Mouse (Mus musculus) heart, embryonic 12.5 days (tissue): ENCODE measurements at regions not wholly inside any gene's neighbourhood (a gene's known extent, or its start where the extent isn't known, plus 50 kb on each side); places are given as distances from the start of the nearest gene placed in this dataset.

Source experiments
- ATAC-seq: fragments of 200-750 bp; cut with Nextera tagmentation; 2 replicates; pipeline ENCODE4 v1.8.0; 2017; ENCODE audit warnings: moderate TSS enrichment, moderate library complexity; ENCODE audit not compliant: insufficient number of reproducible peaks, low FRiP score
- H3K27ac ChIP-seq: fragments of 300-500 bp; sonication (generic); 2 replicates; pipeline ENCODE4 v1.5.1; 2016; ENCODE audit warnings: mild to moderate bottlenecking, moderate library complexity; ENCODE audit not compliant: poor library complexity, severe bottlenecking
- H3K27me3 ChIP-seq: fragments of 300-500 bp; sonication (generic); replicated peaks from 2 replicates; pipeline ENCODE4 v1.6.1; 2016; ENCODE audit warnings: mild to moderate bottlenecking, moderate library complexity
- H3K36me3 ChIP-seq: fragments of 300-500 bp; sonication (generic); 2 replicates; pipeline ENCODE4 v1.6.1; 2016; ENCODE audit warnings: mild to moderate bottlenecking, moderate library complexity
- H3K4me1 ChIP-seq: fragments of 300-500 bp; sonication (generic); replicated peaks from 2 replicates; pipeline ENCODE4 v1.6.1; 2016; ENCODE audit warnings: mild to moderate bottlenecking
- H3K4me2 ChIP-seq: fragments of 300-500 bp; sonication (generic); 2 replicates; pipeline ENCODE4 v1.6.1; 2016; ENCODE audit warnings: mild to moderate bottlenecking, moderate library complexity
- H3K4me3 ChIP-seq: fragments of 300-500 bp; sonication (generic); 2 replicates; pipeline ENCODE4 v1.5.1; 2016; ENCODE audit warnings: mild to moderate bottlenecking
- H3K9ac ChIP-seq: fragments of 300-500 bp; sonication (generic); 2 replicates; pipeline ENCODE4 v1.6.1; 2016; ENCODE audit warnings: mild to moderate bottlenecking, moderate library complexity
- H3K9me3 ChIP-seq: fragments of 300-500 bp; sonication (generic); replicated peaks from 2 replicates; pipeline ENCODE4 v1.6.1; 2016; ENCODE audit warnings: mild to moderate bottlenecking, moderate library complexity
- WGBS: fragments of 180-500 bp; shearing (Covaris S2); methylation state at CpG from one replicate; pipeline ENCODE4 v1.1.7; 2016; 5-methylcytosine and 5-hydroxymethylcytosine counted together

- H3K4me3 ChIP-seq: no peak overlapping the region
- WGBS: 55% methylated on average over 4 of the region's 4 CpGs
- no peaks in the 10 kb centered on the region for H3K36me3 ChIP-seq
- no peaks in the 10 kb centered on the region for H3K4me1 ChIP-seq
- no peak for ATAC-seq
- no peaks in the 10 kb centered on the region for H3K9me3 ChIP-seq
- no peak overlapping the region for H3K9ac ChIP-seq
- H3K27me3 ChIP-seq: no peaks in the 10 kb centered on the region
- no peak overlapping the region for H3K4me2 ChIP-seq
- no peak overlapping the region for H3K27ac ChIP-seq
Observed at GRCm38 (mm10) chr14:109985026-109985425, 769.9 kb downstream of the Slitrk6 start.

GRCm38 (mm10) chr14:109958008-109958407, 796.9 kb downstream of the Slitrk6 start:
- ATAC-seq: no peak
- Histone ChIP-seq H3K27me3 (no peaks in the 10 kb centered on the region), H3K4me2 (no peak overlapping the region)

GRCm38 (mm10) chr14:109941944-109942343, 813.0 kb downstream of the Slitrk6 start:
- H3K9ac ChIP-seq: no peak overlapping the region
- H3K4me3 ChIP-seq: no peak overlapping the region
- H3K9me3 ChIP-seq: peaks cover 6% of the 10 kb centered on the region; the same call in 1 of the 2 replicates
- WGBS: 84% methylated on average over 4 of the region's 4 CpGs
- no peak overlapping the region for H3K27ac ChIP-seq
- ATAC-seq: no peak
- H3K27me3 ChIP-seq: no peaks in the 10 kb centered on the region
- no peak overlapping the region for H3K4me2 ChIP-seq
- no peaks in the 10 kb centered on the region for H3K36me3 ChIP-seq
- no peaks in the 10 kb centered on the region for H3K4me1 ChIP-seq

More at GRCm38 (mm10) chr14:109958008-109958407, 796.9 kb downstream of the Slitrk6 start:
- no peak overlapping the region for H3K27ac ChIP-seq
- no peaks in the 10 kb centered on the region for H3K9me3 ChIP-seq
- no peak overlapping the region for H3K4me3 ChIP-seq
- H3K9ac ChIP-seq: no peak overlapping the region
- WGBS: 76% methylated on average over 3 of the region's 3 CpGs
- no peaks in the 10 kb centered on the region for H3K36me3 ChIP-seq
- no peaks in the 10 kb centered on the region for H3K4me1 ChIP-seq

GRCm38 (mm10) chr14:109941162-109941561, 813.8 kb downstream of the Slitrk6 start:
- H3K27me3 ChIP-seq: no peaks in the 10 kb centered on the region
- H3K4me1 ChIP-seq: no peaks in the 10 kb centered on the region
- no peak overlapping the region for H3K4me2 ChIP-seq
- ATAC-seq: no peak
- H3K36me3 ChIP-seq: no peaks in the 10 kb centered on the region
- peaks cover 6% of the 10 kb centered on the region; the same call in 1 of the 2 replicates for H3K9me3 ChIP-seq
- H3K27ac ChIP-seq: no peak overlapping the region
- WGBS: 60% methylated on average over 1 of the region's 1 CpGs
- no peak overlapping the region for H3K9ac ChIP-seq
- H3K4me3 ChIP-seq: no peak overlapping the region

GRCm38 (mm10) chr14:109937432-109937831, 817.5 kb downstream of the Slitrk6 start:
- Histone ChIP-seq H3K27me3 (no peaks in the 10 kb centered on the region), H3K9me3 (no peaks in the 10 kb centered on the region), H3K4me3 (no peak overlapping the region), H3K9ac (no peak overlapping the region), H3K4me2 (no peak overlapping the region), H3K27ac (no peak overlapping the region), H3K4me1 (no peaks in the 10 kb centered on the region), H3K36me3 (no peaks in the 10 kb centered on the region)
- WGBS: 85% methylated on average over 6 of the region's 6 CpGs
- no peak for ATAC-seq

- no peak for ATAC-seq
- 81% methylated on average over 7 of the region's 7 CpGs for WGBS
- Histone ChIP-seq H3K27me3 (no peaks in the 10 kb centered on the region), H3K4me1 (no peaks in the 10 kb centered on the region), H3K9ac (no peak overlapping the region), H3K27ac (no peak overlapping the region), H3K4me2 (no peak overlapping the region), H3K36me3 (no peaks in the 10 kb centered on the region), H3K4me3 (no peak overlapping the region), H3K9me3 (0 out of 2 replicates have a peak, but pooled peaks cover 4% of the 10 kb centered on the region)
Observed at GRCm38 (mm10) chr14:109928977-109929376, 826.0 kb downstream of the Slitrk6 start.

- Histone ChIP-seq H3K4me3 (no peak overlapping the region), H3K27ac (no peak overlapping the region), H3K4me2 (no peak overlapping the region), H3K9ac (no peak overlapping the region), H3K4me1 (no peaks in the 10 kb centered on the region), H3K9me3 (no peaks in the 10 kb centered on the region), H3K36me3 (no peaks in the 10 kb centered on the region), H3K27me3 (no peaks in the 10 kb centered on the region)
- 77% methylated on average over 2 of the region's 2 CpGs for WGBS
- no peak for ATAC-seq
Observed at GRCm38 (mm10) chr14:109891896-109892165, 863.1 kb downstream of the Slitrk6 start.

GRCm38 (mm10) chr14:109891151-109891895, 863.6 kb downstream of the Slitrk6 start:
- Histone ChIP-seq H3K4me3 (no peak overlapping the region), H3K4me1 (no peaks in the 10 kb centered on the region), H3K27me3 (no peaks in the 10 kb centered on the region), H3K4me2 (no peak overlapping the region), H3K9me3 (no peaks in the 10 kb centered on the region), H3K9ac (no peak overlapping the region), H3K27ac (no peak overlapping the region), H3K36me3 (no peaks in the 10 kb centered on the region)
- 67% methylated on average over 3 of the region's 3 CpGs for WGBS
- no peak for ATAC-seq

- no peak overlapping the region for H3K4me2 ChIP-seq
- no peak overlapping the region for H3K27ac ChIP-seq
- no peaks in the 10 kb centered on the region for H3K36me3 ChIP-seq
- no peaks in the 10 kb centered on the region for H3K27me3 ChIP-seq
- WGBS: 77% methylated on average over 1 of the region's 1 CpGs
- H3K4me1 ChIP-seq: no peaks in the 10 kb centered on the region
- H3K9me3 ChIP-seq: no peaks in the 10 kb centered on the region
- no peak for ATAC-seq
- H3K4me3 ChIP-seq: no peak overlapping the region
- H3K9ac ChIP-seq: no peak overlapping the region
Observed at GRCm38 (mm10) chr14:109876950-109877663, 877.8 kb downstream of the Slitrk6 start.

GRCm38 (mm10) chr14:109874230-109874629, 880.7 kb downstream of the Slitrk6 start:
- WGBS: 9% methylated on average over 1 of the region's 1 CpGs

GRCm38 (mm10) chr14:109840354-109841104, 914.4 kb downstream of the Slitrk6 start:
- Histone ChIP-seq H3K36me3 (no peaks in the 10 kb centered on the region), H3K4me3 (no peak overlapping the region), H3K9me3 (no peaks in the 10 kb centered on the region), H3K9ac (no peak overlapping the region), H3K27me3 (no peaks in the 10 kb centered on the region), H3K27ac (no peak overlapping the region), H3K4me1 (no peaks in the 10 kb centered on the region), H3K4me2 (no peak overlapping the region)
- 48% methylated on average over 6 of the region's 6 CpGs for WGBS
- ATAC-seq: no peak

More at GRCm38 (mm10) chr14:109874230-109874629, 880.7 kb downstream of the Slitrk6 start:
- H3K27ac ChIP-seq: no peak overlapping the region
- ATAC-seq: no peak
- no peaks in the 10 kb centered on the region for H3K9me3 ChIP-seq
- no peak overlapping the region for H3K4me2 ChIP-seq
- no peaks in the 10 kb centered on the region for H3K27me3 ChIP-seq
- no peak overlapping the region for H3K9ac ChIP-seq
- no peak overlapping the region for H3K4me3 ChIP-seq
- no peaks in the 10 kb centered on the region for H3K36me3 ChIP-seq
- no peaks in the 10 kb centered on the region for H3K4me1 ChIP-seq
